Mouse (Mus musculus): ENCODE measurements around the gene Olfr1006. TPM values are rescaled to one million over a fixed set of nuclear protein-coding genes. Genes with fewer than 3 reads are reported as not detected.

Olfr1006 gene
- polyA plus RNA-seq, 1 experiment from 2014 or later: not detected

Other genes starting within 250 kb of the Olfr1006 start
- not detected in 2 replicates for gene Olfr994, start 242.3 kb downstream of the Olfr1006 start, polyA plus RNA-seq (2014; fragmentation: Nextera tagmentation; extraction: Ambion mirVana)
- gene Olfr995, start 235.1 kb downstream of the Olfr1006 start, polyA plus RNA-seq (2014; fragmentation: Nextera tagmentation; extraction: Ambion mirVana): not detected in 2 replicates
- 3.3 and 3.4 TPM in 2 replicates for gene 4833423E24Rik, start 159.7 kb downstream of the Olfr1006 start, polyA plus RNA-seq (2014; fragmentation: Nextera tagmentation; extraction: Ambion mirVana)
- not detected in 2 replicates for gene Olfr996, start 99.6 kb downstream of the Olfr1006 start, polyA plus RNA-seq (2014; fragmentation: Nextera tagmentation; extraction: Ambion mirVana)
- gene Olfr998, start 89.8 kb downstream of the Olfr1006 start, polyA plus RNA-seq (2014; fragmentation: Nextera tagmentation; extraction: Ambion mirVana): not detected in 2 replicates
- gene Olfr1000, start 66.9 kb downstream of the Olfr1006 start, polyA plus RNA-seq (2014; fragmentation: Nextera tagmentation; extraction: Ambion mirVana): not detected in 2 replicates
- gene Olfr1002, start 28.1 kb downstream of the Olfr1006 start, polyA plus RNA-seq (2014; fragmentation: Nextera tagmentation; extraction: Ambion mirVana): not detected in 2 replicates
- not detected in 2 replicates for gene Olfr154, start 14.3 kb downstream of the Olfr1006 start, polyA plus RNA-seq (2014; fragmentation: Nextera tagmentation; extraction: Ambion mirVana)
- not detected in 2 replicates for gene Olfr1008, start 10.7 kb upstream of the Olfr1006 start, polyA plus RNA-seq (2014; fragmentation: Nextera tagmentation; extraction: Ambion mirVana)
- gene Olfr1009, start 36.7 kb upstream of the Olfr1006 start, polyA plus RNA-seq (2014; fragmentation: Nextera tagmentation; extraction: Ambion mirVana): not detected in 2 replicates
- gene Olfr1012, start 84.0 kb upstream of the Olfr1006 start, polyA plus RNA-seq (2014; fragmentation: Nextera tagmentation; extraction: Ambion mirVana): not detected in 2 replicates
- gene Olfr1013, start 88.3 kb upstream of the Olfr1006 start, polyA plus RNA-seq (2014; fragmentation: Nextera tagmentation; extraction: Ambion mirVana): not detected in 2 replicates
- gene Olfr1014, start 93.9 kb upstream of the Olfr1006 start, polyA plus RNA-seq (2014; fragmentation: Nextera tagmentation; extraction: Ambion mirVana): not detected in 2 replicates
- gene Olfr1015, start 103.2 kb upstream of the Olfr1006 start, polyA plus RNA-seq (2014; fragmentation: Nextera tagmentation; extraction: Ambion mirVana): not detected in 2 replicates
- gene Olfr1016, start 123.8 kb upstream of the Olfr1006 start, polyA plus RNA-seq (2014; fragmentation: Nextera tagmentation; extraction: Ambion mirVana): not detected in 2 replicates
- not detected in 2 replicates for gene Olfr1018, start 139.7 kb upstream of the Olfr1006 start, polyA plus RNA-seq (2014; fragmentation: Nextera tagmentation; extraction: Ambion mirVana)
- not detected in 2 replicates for gene Olfr1019, start 166.7 kb upstream of the Olfr1006 start, polyA plus RNA-seq (2014; fragmentation: Nextera tagmentation; extraction: Ambion mirVana)
- gene Olfr1020, start 168.3 kb upstream of the Olfr1006 start, polyA plus RNA-seq (2014; fragmentation: Nextera tagmentation; extraction: Ambion mirVana): not detected in 2 replicates
- gene Olfr1022, start 189.8 kb upstream of the Olfr1006 start, polyA plus RNA-seq (2014; fragmentation: Nextera tagmentation; extraction: Ambion mirVana): not detected in 2 replicates
- not detected in 2 replicates for gene Olfr1023, start 206.9 kb upstream of the Olfr1006 start, polyA plus RNA-seq (2014; fragmentation: Nextera tagmentation; extraction: Ambion mirVana)
- not detected in 2 replicates for gene Olfr1024, start 226.3 kb upstream of the Olfr1006 start, polyA plus RNA-seq (2014; fragmentation: Nextera tagmentation; extraction: Ambion mirVana)
- gene Olfr1025-ps1, start 236.4 kb upstream of the Olfr1006 start, polyA plus RNA-seq (2014; fragmentation: Nextera tagmentation; extraction: Ambion mirVana): not detected in 2 replicates
- not detected in 2 replicates for gene Olfr1026, start 242.8 kb upstream of the Olfr1006 start, polyA plus RNA-seq (2014; fragmentation: Nextera tagmentation; extraction: Ambion mirVana)

Measured in stomach, embryonic 14.5 days (tissue).